Mouse (Mus musculus): Measurements from ENCODE around the gene Actl6b.

The Actl6b gene

DNA sequence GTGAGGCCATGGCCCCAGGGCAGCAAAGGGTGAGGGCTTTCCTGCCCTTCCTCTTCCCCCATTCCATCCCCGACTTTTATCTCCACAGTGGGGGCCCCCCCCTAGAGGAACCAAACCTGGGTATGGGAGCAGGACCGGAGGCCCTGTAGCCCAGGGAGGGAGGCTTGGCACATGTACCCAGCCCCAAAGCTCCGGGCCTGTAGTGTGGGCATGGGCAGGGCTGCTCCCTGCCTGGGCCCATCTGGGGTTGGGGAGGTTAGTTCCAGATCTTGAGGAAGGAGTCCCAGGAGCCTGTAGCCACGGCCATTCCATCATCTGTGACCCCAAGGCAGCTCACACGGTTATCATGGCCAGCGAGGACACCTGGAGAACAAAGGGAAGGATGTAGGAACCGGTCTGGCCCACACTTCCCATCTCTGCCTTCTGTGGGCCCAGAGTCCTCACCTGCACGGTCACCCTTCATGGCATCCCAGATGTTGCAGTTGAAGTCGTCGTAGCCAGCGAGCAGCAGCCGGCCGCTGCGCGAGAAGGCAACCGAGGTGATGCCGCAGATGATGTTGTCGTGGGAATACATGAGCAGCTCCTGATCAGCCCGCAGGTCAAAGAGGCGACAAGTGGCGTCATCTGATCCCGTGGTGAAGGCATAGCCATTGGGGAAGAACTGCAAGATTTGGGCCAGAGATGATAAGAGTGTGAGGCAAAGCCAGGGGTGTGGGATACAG is 24.9 kb upstream of the Actl6b start:
- no peak for DNase-seq (ENCODE audit: low spot score in 2 of 2)

- no peak for DNase-seq (ENCODE audit: low spot score in 2 of 2)
Observed at GRCm38 (mm10) chr5:137529221-137529995, 23.9 kb upstream of the Actl6b start.

DNA sequence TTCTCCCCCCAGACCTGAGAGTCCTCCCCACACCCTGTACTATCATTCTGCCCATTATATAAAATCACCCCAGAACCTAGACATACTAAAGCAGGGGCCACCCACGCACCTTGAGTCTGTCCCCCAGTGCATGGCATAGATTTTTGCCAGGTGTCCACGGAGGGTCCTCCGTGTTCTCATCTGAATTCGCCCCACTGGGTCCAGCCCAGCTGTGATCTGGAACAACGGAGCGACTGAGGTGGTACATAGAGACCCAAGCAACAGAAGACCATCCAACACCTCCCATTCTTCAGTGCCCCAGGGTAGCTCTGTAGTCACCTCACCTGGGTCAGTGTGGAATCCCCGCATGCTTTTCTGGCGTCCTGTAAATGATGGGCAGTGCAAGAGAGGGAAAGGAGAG is 23.2 kb upstream of the Actl6b start:
- no peak for DNase-seq (ENCODE audit: low spot score in 2 of 2)

DNA sequence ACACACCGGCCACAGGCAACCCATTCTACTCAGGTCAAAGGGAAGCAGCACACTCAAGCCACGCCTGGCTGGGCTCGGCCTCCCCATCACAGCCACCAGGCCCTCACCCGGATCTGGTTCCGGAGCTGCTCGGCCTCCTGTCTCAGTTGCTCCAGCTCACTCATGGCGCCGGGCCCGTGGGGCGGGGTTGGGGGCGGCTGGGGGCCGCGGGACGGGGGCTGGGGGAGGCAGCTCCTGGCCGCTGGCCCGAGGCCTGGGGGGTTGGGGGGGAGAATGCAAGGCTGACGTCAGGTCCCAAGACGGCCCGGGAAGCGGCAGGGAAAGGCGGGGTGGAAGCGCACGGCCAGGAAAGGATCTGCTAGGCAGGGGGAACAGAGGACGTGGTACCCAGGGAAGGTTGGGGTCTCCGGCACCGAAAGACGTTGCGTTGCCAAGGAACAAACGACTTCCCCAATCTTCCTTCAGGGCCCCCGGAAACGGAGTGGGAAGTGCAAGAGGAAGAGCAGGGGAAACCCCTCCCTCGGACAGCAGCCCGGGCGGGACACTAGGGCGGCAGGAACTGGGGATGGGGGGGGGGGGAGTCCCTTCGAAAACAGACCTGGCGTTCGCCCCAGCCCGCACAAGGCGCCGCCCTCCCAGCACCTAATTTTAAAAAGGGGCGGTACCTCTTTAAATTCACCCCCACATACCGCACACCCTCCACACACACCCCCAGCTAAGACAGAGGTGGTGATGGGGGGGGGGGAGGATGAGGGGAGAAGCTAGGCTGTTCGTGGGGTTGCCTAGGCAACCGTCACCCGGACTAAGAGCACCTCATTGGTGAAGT is 22.5 kb upstream of the Actl6b start:
- DNase-seq (ENCODE audit: low spot score in 2 of 2) = peak; percentile 36 to 62

DNA sequence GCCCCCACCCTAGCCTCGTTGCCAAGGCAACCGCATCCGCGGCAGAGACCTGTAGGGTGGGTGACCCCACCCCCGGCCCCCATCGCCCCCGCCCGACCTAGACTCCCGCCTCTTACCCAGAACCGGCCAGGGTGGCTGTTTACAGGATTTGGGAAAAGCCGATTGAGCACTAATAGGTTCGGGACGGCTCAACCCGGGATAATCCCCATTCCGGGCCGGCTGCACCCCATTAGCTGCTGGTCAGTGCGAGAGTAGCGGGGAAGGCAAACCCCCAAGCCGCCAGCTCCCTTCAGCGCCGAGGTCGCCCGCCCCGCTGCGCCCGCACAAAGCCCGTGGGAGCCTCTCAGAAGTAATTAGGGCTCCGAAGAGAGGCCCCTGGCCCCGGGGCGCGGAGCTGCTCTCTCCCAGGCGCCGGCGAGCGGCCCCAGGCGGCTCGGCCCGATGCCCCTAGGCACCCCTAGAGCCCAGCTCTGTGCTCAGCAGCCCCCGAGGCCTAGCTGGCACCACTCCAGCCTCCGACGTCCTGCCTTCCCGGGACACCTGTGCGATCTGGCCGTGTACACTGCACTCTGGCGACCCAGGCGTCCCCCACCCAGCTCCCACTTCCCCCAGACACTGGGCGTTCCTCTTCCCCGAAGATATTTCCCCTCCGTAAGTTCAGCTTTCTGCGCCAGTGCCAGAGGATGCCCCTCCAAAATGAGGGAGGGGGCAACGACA is 21.7 kb upstream of the Actl6b start:
- DNase-seq (ENCODE audit: low spot score in 2 of 2) = peak in 1 of 2 experiments; percentile 28

- peak in 1 of 2 experiments; percentile 27 for DNase-seq (ENCODE audit: low spot score in 2 of 2)
Observed at GRCm38 (mm10) chr5:137532131-137532807, 21.0 kb upstream of the Actl6b start.

- no peak for DNase-seq (ENCODE audit: low spot score in 2 of 2)
Observed at GRCm38 (mm10) chr5:137532808-137533116, 20.6 kb upstream of the Actl6b start.

DNA sequence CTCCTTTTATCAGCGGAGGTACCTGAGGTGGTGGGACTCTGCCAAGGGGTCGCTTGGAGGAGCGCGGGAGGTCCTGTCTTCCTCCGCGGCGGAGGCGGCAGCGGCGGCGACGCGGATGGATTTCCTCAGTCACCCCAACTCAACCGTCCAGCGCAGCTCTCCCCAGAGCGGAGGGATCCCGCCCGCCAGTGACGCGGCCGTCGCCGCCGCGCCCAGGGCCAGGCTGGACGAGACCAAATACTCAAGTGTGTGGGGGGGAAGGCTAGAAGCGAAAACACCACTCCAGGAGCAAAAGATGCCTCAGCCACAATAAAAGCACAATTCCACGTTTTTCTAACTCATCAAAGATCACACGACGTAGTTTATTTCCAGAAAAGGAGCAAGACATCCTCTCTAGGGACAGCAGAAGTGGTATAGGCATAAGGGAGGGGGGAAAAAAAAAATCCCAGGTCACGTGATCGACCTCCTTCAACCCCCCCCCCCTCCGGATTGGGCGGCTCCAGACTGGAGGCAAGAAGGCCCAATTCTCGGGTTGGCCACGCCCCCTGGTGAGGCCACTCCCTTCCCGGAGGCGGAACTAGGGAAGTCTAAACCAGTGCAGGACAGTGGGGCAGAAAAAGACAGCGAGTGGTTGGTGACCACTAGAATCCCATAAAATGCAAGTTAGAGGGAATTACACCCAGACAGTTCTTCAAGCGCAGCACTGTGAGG is 20.0 kb upstream of the Actl6b start, which contains the start of the genes Epo and Gnb2:
Gene Epo (minus strand): TSS at position 126 of the 711 bp plus-strand sequence.
Gene Gnb2 (minus strand): TSS at position 394 of the 711 bp plus-strand sequence.
- DNase-seq (ENCODE audit: low spot score in 2 of 2) = peak; percentile 97 to 99

- no peak for DNase-seq (ENCODE audit: low spot score in 2 of 2)
Observed at GRCm38 (mm10) chr5:137534762-137535161, 18.6 kb upstream of the Actl6b start.

DNA sequence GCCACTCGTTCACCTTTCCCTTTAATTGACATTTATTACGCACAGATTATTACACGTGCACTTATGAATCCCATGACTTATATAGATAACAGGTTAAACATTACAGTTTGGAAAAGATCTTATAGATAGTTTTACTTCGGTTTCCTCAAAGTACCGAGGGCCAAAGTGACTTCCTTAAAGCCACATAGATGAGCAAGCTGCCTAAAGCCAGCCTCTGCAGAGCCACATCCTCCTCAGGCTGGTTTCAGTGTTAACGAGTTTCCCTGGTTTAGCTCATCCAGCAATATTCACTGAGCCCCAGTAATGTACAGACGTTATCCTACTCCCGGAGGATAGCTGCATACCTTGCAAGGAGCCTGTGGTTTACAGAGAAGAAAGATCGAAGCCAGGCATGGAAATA is 18.0 kb upstream of the Actl6b start:
- no peak for DNase-seq (ENCODE audit: low spot score in 2 of 2)

- DNase-seq (ENCODE audit: low spot score in 2 of 2) = no peak
Observed at GRCm38 (mm10) chr5:137537461-137537860, 15.9 kb upstream of the Actl6b start.

DNA sequence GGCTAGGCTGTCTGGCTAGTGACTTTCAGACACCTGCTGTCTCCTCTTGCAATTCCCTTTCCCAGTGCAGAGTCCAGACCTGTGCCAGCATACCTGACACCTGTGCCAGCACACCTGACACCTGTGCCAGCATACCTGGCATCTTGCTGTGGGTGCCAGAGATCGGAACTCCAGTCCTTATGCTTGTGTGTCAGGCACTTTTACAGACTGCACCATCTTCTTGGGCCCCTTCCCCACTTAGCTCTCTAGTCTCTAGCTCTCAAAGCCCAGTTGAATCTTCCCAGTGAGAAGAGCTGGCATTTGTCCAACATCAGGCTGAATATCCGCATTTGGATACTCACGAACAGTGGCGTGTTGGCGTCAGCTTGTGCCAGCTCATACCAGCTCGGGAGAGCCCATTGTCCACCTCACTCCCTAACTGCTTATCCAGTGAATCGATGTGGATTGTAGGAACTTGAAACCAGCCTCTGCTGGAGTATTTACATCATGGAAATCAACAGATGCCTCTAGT is 14.0 kb upstream of the Actl6b start:
- no peak for DNase-seq (ENCODE audit: low spot score in 2 of 2)

GRCm38 (mm10) chr5:137540991-137541390 is 12.3 kb upstream of the Actl6b start:
- no peak for DNase-seq (ENCODE audit: low spot score in 2 of 2)

DNA sequence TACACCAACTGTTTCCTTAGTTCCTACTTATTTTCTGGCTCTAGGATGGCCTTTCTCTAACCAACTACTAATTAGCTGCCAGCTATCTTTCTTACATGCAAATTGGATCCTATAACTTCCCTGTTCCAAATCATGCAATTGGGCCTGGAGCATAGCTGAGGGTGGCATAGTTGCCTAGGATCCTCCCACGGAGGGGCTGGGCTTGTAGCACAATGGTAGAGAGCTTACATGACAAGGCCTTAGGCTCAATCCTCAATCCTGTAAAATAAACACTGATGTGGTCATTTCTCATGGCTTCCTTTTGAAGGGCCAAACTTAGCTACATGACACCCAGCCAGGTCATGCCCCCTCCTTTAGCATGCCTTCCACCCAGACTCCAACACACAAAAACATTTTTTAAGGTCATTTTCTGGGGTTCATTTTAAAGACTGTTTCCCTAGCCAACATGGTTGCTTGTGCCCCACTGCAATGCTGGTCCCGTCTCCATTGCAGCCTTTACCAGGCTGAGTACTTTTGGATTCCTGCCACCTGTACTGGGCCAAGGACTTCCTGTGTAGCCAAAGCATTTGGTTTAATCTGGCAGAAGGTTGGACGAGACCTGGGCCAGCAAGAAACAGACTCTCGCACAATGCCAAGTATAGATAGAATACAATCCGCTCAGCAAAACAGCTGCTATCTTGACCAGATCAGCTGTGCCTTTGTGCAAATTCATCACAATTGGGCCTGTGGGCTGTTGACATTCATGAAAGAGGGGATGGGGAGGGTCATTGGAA is 11.4 kb upstream of the Actl6b start:
- no peak for DNase-seq (ENCODE audit: low spot score in 2 of 2)

DNA sequence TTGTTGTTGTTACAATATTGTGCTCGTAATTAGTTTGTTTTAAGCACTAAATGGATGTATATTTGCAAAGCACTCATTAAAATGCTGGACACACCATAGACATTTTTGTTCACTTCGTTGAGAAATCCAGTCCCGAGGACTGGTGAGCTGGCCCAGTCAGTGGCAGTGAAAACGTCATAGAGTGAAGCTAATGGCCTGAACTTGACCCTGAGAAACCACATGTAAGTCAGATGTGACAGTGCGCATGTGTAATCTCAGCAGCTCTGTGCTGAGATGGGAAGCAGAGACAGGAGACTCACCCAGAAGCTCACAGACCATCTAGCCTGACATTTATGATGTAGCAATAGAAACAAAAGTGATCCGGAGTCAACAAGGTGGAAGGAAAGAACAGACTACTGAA is 8.4 kb upstream of the Actl6b start:
- DNase-seq (ENCODE audit: low spot score in 2 of 2) = no peak

GRCm38 (mm10) chr5:137545596-137545995 is 7.7 kb upstream of the Actl6b start:
- no peak for DNase-seq (ENCODE audit: low spot score in 2 of 2)

DNA sequence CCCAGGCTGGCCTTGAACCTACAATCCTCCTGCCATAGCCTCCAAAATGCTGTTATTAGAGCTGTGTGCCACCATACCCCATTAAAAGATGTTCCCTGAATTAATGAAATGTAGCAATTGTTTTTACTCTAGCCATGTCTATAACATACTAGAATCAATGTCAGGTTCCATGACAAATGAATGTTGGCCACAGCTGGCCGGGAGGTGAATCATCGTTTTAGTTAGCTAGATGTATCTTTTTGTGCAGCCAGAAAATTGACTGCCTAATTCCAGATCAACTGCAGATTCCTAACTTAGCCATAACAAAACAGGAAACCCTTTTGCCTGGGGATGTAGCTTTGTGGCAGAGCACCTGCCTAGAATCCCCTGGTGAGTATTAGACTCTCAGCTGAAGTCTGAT is 3.5 kb upstream of the Actl6b start:
- no peak for DNase-seq (ENCODE audit: low spot score in 2 of 2)

DNA sequence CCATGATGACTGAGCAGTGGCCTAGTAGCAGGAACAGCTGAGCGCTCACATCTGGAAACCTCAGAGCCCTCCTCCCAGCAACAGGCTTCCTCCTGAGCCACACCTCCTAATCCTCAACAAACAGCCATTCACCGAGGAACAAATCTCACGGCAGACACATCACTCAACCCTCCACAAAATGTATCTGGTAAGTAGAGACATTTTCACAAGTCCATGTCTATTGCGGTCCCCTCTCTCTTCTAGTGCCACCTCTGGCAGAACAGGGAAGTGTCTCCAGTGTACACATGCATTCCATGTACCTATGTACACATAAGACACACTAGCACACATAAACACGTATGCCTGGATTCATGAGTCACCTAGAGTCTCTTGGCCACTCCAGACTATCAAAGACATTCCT is 2.2 kb upstream of the Actl6b start:
- no peak for DNase-seq (ENCODE audit: low spot score in 2 of 2)

- DNase-seq (ENCODE audit: low spot score in 2 of 2) = no peak
Observed at GRCm38 (mm10) chr5:137553000-137553399, 317 bp upstream of the Actl6b start.

All from urinary bladder, postnatal 36 days (tissue).